20 mouse cellular contexts compared by ENCODE assay signal in the genomic region with DNA sequence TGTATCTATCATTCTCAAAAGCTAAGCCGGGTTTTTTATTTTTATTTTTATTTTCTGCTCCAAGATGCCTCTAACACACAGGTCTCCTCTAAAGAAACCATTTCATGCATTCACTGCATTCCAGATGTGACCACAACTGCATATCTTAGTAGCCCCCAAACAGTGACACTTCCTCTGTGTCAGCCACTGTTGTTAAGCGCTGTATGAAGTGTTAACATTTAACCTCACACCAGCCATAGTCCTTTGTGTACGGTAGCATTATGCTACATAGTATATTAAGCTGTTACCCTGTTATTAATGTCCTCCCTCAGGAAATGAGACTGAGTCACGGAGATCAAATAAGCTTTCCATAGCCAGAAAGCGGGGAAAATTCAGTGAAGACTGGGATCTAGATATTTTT.
"Had no signal": no experiment of that assay in that cellular context is flagged by ENCODE, and none has a peak within 500 bp of the region (broad histone marks: within the 10 kb centered on the region; RNA-seq: fewer than 3 reads in every experiment).

No protein-coding gene starts in this region.

- H3K9ac ChIP-seq: liver, postnatal 0 days; lung, embryonic 15.5 days; midbrain, embryonic 13.5 days; midbrain, embryonic 15.5 days; neural tube, embryonic 13.5 days; neural tube, embryonic 15.5 days had no signal

- H3K9me3 ChIP-seq: lung, embryonic 15.5 days; megakaryocyte, embryonic 14.5 days; midbrain, embryonic 13.5 days; midbrain, embryonic 15.5 days; neural tube, embryonic 13.5 days; neural tube, embryonic 15.5 days had no signal

- H3K27ac ChIP-seq: lung, embryonic 15.5 days; macrophage; midbrain, embryonic 13.5 days; midbrain, embryonic 15.5 days; neural tube, embryonic 13.5 days; neural tube, embryonic 15.5 days had no signal

- DNase-seq: liver, postnatal 0 days; lung, postnatal 14 days; lung, postnatal 36 days; retina, postnatal 1 day; right cerebral cortex, adult 18-20 months; right cerebral cortex, postnatal 25 days; right cerebral cortex, postnatal 4 days; spleen, adult 18-20 months; thymus, adult 18-20 months; thymus, postnatal 14 days; thymus, postnatal 4 days had no signal

- H3K4me1 ChIP-seq: midbrain, embryonic 13.5 days; midbrain, embryonic 15.5 days; neural tube, embryonic 13.5 days had no signal

- H3K27me3 ChIP-seq: lung, embryonic 15.5 days; midbrain, embryonic 13.5 days; midbrain, embryonic 15.5 days; neural tube, embryonic 13.5 days; neural tube, embryonic 15.5 days had no signal

- H3K36me3 ChIP-seq: lung, embryonic 15.5 days; midbrain, embryonic 13.5 days; midbrain, embryonic 15.5 days; neural tube, embryonic 13.5 days; neural tube, embryonic 15.5 days had no signal

- H3K4me2 ChIP-seq: lung, embryonic 15.5 days; midbrain, embryonic 11.5 days; midbrain, embryonic 13.5 days; midbrain, embryonic 15.5 days; neural tube, embryonic 13.5 days; neural tube, embryonic 15.5 days had no signal

- ATAC-seq: liver, postnatal 0 days; lung, postnatal 0 days; midbrain, embryonic 13.5 days; midbrain, embryonic 15.5 days had no signal

- H3K4me3 ChIP-seq: lung, embryonic 15.5 days; megakaryocyte, embryonic 14.5 days; midbrain, embryonic 13.5 days; midbrain, embryonic 15.5 days; neural tube, embryonic 13.5 days; neural tube, embryonic 15.5 days had no signal
